Mouse (Mus musculus) cerebellum, adult 9-10 months (tissue): ENCODE data around the gene Sugt1.

Source experiments
- DNase-seq: peaks from one replicate; pipeline ENCODE4 v3.0.0; 2022

Sugt1 gene

DNA sequence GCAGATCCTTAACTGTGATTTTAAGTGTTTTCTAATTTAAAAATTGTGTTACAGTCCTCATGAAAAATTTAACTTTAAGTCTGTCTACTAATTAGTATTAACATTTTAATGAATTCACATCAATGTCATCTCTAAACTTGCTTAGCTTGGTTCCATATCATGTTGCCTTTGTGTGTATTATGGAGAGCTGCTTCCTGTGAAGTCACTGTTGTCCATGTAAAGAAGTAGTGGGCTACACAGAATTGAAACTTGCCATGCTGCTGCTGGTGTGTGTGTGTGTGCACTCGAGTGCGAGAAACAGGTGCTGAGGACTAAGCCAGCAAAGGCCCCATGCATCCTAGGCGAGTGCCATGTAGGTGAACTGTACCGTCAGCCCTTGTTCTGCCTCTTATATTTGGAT is 19.9 kb downstream of the Sugt1 start:
- DNase-seq: no peak

DNA sequence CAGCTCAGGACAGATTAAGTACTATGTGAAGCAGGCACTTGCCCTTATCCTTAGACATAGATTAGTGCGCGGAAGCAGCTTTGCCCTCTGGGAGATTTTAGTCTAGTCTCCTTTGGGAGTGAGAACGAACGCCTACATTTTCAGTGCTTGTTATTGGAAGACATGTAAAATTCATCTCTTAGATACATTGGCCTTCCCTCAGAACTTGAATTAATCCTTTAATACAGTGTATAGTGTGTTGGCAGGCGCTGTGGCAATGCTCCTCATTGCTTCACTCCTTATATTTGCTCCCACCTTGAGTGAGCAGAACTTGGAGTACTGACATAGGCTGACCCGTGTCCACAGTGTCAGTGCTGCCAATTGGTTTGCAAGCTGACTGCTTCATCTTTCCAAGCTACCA is 20.8 kb downstream of the Sugt1 start:
- no peak for DNase-seq

DNA sequence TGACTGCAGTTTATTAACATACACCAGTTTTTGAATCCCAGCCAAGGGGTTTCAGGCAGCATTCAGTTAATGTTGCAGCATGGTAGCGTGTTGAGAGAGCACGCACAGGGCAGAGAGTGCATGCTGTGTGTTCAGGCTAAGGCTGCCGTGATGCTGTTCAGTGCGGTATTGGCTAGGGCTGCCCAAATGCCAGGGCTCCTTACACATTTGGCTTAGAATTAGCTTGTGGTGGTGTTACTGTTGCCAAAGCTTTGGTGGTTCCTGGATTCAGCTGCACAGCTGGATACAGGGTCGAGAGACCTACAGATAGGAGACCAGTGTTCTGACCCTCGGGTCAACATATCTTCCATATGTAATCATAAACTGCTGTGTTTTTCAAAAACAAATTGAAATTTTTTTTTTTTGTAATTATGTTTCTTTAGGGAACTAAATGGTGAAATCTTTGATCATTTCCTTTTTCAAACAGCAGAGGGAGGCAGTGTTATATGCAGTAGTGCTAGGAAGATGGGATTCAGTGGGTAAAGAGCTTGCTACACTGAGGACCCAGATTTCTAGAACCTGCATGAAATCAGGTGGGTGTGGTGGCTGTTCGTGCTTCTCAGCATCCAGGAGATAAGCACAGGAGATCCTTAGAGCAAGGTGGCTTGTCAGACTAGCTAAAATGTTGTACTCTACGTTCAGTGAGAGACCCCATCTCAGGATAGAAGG is 29.8 kb downstream of the Sugt1 start:
- DNase-seq: peak; percentile 21

DNA sequence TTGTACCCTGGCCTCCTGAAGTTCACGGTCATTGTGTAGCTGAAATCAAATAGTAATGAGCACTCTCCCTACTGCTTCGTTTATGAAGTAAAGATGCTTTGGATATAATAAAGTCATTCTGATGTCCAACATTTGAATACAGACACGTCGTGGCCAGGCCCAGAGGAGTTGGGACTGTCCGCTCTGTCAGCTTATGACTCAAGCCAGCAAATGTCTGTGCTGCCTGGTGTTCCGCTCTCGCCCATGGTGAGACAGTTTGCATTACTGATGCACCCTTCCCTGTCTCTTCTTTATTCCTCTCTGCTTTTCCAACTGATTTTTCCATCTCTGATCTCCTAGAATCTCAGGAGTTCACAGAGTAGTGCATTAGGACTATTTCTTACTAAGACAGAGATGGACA is 32.3 kb downstream of the Sugt1 start:
- DNase-seq: no peak

DNA sequence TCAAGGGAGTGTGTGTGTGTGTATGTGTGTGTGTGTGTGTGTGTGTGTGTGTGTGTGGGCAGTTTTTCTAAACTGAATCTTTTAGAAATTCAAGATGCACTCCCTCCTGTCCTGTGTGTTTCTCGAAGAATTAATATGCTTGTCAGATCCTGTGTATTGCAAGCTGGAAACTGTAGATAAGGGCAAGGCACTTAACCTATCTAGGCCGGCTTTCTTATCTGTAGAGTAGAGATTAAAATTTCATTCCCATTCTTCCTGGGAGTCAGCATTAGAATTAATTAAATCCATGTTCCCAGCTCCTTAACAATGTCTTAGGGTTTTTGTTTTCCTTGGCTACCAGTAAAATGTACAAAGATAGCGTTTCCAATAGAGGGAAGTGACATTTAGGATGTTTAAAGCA is 33.7 kb downstream of the Sugt1 start:
- no peak for DNase-seq

DNA sequence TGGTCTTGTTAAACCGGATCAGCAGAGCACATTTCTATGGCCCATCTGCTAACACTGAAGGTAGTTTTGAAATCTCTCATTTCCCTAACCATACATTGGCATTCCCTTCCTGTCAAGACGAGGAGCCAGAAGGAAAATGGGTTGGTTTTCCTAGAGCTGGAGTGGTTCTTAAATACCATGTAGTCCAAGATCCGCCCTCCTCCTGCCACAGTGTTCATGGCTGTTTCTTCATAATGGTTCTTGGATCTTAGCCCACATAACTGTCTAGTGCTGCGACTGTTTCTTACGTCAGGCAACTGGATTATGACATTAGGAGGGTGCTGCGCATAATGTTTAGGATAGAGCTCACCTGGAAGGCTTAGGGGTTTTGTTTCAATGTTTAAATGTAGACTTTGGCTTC is 44.8 kb downstream of the Sugt1 start:
- no peak for DNase-seq

DNA sequence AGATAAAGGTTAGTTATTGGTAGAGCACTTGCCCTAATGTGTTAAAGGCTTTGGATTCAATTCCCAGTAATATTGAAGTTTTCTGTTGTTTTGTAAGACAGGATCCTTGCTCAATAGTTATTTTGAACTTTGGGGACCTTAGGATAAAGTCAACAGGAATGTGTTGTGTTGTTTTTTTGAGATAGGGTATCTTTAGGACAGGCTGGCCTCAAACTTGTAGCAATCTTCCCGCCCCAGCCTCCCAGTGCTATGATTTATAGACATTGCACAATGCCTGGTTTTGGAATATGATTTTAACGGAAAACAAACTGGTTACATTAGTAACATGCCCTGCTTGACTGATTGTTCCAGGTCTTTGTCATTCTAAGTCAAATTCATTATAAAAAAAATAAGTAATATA is 45.7 kb downstream of the Sugt1 start:
- DNase-seq: no peak

DNA sequence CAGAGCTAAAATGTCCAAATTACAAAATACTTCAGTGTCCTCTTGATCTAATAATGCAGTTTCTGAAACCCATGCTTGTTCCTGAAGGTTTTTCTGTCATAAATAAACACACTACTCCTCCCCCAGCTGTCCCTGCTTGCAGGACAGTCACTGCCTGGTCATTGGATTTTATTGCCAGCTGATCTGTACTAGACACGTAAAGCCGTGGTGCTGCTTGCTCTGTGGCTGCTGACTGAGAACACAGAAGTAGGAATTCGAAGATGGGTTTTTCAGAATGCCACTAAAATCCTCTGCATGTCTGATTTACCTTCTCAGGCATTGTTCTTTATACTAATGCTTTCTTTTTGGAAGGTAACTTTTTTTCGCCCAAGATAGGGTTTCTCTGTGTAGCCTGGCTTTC is 49.3 kb downstream of the Sugt1 start:
- DNase-seq: no peak

DNA sequence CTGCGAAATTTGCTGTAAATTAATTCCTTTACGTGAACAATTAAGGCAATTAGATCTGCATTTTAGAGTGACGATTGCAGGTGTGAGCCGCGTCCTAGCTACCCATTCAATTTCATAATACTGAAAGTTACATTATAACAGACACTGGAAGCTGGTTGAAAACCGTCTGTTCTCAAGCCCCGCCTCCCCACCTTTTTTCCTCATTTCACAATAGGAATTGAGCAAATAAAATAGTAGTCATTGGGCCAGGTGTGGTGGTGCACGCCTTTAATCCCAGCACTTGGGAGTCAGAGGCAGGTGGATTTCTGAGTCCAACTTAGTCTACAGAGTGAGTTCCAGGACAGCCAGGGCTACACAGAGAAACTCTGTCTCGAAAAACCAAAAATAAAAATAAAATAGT is 54.6 kb downstream of the Sugt1 start:
- no peak for DNase-seq

DNA sequence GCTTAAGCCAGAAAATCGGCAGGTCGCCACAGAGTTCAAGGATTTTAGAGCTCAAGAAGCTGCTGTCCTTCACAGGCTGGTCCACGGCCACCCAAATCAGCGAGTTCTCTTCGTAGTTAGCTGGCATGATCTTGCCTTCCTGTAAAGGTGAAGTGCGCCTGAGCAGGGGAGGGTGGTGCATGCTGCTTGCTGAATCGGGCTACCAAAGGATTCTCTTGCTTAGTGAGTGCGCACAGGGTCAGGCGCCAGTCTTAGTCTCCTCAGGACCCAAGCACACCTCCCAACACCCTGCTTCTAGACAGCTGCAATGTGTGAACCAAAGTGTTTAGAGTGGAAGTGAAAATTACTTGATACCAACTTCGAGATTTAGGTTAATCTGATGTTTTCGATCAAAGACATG is 57.9 kb downstream of the Sugt1 start:
- DNase-seq: no peak

DNA sequence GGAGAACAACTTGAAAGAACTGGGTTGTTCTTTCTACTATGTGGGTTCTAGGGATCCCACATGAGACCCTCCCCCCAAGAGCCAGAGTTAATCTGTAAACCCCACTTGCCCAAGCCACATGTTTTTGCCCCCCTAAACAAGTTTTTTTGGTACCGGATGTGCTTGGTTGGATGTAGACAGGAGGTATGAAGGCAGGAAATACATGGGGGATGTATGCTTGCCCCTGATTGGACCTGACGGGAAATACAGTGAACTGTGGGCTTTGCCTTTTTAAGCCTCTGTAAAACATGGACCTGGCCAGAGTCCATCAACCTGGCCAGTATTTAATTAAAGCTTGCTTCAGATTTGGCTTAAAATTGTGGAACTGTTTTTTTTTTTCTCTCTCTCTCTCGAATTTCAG is 62.2 kb downstream of the Sugt1 start:
- no peak for DNase-seq

DNA sequence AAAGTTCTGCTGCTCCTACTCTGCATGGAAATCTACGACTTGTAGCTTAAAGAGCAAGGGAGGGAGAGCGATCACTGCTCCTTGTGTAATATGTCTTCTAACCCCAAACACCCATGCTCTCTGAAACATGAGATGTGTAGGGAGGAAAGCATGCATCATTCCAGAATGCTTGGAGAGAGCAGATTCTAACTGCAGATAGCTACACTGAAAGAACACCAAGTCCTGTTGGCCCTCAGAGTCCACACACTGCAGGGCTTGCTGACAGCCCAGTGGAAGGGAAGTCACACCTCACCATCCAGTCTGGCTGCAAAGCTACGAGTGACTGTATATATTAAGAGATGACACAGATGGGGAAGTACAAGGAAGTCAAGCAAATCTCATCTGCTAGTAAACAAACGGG is 65.2 kb downstream of the Sugt1 start:
- DNase-seq: no peak

DNA sequence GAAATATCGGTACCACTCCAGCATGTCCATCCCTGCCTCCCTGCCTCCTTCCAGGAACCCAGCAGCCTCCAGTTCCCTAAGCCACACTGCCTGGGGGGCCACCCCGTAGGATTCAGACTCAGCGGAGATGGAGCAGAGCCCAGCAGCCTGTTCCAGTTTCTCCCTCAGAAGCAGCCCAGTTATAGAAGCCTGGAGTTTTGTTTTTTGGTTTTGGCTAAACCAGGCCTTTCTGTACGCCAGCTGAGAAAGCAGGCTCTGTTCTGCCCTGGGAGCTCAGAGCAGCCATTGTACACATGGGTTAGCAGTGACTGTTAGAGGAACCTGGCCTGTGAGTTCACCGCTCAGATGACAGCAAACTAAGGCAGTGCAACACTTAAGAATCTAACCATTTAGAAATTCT is 70.8 kb downstream of the Sugt1 start:
- DNase-seq: peak; percentile 29

DNA sequence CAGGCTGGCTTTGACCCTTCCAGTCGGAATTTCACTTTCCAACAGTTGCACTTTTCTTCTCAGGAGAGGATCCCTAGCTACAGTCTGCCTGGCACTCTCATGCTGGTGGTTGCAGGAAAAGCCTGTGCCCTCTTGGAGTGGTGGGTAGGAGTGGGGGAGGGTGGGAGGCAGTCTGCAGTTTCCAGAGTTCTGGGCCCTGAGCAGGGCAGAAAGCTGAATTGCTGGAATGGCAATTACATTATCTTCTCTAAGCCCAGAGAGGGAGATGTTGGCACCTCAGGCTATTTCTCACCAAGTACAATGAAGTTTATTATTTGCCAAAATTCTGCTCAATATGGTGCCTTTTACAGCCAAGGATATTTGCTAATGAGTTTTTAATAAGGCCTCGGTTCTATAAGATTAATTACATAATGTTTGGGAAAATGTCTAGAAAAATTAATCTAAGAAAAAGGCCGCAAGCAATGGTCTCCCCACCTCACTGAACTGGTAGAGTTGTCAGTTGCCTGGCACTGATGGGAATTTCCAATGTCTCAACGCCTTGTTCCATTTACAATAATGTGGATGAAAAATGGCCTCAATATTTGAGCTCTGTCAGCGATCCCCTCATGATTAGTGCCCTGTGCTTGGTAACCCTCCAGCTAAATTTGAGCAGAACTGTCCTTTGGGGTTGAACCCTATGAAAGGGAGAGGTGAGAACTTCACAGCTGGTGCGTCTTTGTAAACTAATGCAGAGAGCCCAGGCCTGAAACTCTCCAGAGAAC is 71.4 kb downstream of the Sugt1 start:
- no peak for DNase-seq

DNA sequence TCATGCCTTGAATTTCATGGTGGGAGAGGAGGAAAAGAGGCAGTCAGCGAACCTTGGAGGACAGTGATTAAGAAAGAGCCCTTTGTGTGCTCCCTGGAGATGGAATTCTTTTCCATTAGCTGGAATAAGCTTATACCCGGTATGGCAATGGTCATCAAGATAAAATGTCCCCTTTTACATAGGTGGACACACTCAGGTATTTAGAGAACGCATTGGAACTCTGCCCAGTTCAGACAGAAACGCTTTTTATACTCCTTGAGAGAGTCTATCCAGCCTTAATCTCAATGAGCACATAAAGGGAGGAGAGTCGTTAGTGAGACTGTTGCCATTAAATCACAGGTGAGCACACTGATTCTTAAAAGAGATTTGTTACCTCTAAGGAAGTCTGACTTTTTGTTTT is 73.0 kb downstream of the Sugt1 start:
- no peak for DNase-seq

DNA sequence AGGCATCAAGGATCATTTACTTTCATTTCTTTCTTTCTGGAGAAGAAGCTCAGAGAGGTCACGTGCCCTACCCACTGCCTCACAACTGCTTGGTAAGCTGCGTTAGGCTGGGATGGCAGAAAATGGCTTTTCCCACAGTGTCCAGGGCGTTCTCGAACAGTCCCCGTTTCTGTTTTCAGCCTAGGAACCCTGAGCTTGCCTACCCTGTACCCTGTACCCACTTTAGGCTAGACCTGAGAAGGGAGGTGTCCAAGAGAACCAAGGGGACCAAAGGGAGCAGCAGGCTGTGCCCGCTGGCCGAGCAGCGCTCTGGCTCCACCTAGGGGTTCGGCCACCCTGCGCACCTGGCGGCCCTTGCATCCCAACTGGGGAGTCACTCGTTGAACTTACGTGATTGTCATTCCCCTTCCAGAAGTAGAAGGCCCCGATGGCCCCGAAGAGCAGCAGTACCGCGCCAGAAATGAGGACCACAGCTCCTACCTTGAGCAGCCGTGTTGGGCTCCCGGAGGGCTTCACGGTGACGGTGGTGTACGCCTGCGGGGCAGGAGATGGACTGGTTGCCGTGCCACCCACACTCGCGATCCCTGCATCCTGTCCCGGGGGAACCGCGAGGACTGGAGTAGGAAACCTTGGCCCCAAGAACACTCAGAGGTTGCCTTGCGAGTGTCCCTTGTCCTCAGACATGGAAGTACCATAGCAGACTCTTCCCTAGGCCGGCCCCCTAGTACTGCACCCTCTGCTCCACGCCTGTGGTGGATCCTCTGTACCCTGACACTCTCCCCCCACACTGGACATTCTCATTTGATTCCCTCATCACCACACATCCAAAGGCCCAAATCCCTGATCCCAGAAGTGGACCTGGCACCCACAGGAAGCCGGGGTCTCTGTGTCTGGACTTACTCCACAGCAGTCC is 73.8 kb downstream of the Sugt1 start:
- DNase-seq: peak; percentile 19

DNA sequence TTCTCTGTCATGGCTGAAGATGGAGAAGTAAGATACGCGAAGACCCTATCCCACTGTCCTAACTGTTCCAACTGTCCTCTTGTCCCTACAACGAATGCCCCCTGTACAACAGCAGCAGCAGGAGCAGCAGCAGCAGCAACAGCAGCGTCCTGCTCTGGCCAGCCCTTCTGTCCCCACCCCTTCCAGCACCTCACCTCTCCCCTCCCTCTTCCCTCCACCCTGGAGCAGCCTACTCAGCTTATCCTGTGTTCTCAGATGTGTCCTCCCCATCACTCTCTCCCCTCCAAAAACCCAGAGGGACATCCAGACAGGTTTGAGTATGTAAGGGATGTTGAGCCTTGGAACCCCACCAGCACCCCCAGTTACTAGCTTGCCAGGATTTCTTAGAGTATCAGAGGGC is 74.5 kb downstream of the Sugt1 start, which contains the start of gene Cnmd:
TSS of gene Cnmd (minus strand) at position 170 of the 400 bp plus-strand sequence.
- DNase-seq: no peak

DNA sequence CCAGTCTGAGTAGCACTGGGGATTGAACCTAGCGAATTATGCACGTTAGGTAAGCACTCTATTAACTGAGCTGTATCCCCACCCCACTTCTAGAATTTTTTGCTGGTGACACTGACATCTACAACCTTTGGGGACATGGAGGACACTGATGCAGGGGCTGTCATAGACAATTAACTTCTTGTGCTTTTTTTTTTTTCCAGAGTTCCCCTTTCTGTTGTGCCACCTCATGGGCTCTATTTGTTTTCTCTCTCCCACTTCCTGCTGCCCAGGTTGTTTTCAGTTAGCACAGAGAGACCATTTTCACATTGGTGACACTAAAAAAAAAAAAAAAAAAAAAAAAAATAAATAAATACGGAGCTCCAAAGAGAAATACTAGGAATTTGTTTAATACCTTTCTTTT is 83.5 kb downstream of the Sugt1 start:
- no peak for DNase-seq

DNA sequence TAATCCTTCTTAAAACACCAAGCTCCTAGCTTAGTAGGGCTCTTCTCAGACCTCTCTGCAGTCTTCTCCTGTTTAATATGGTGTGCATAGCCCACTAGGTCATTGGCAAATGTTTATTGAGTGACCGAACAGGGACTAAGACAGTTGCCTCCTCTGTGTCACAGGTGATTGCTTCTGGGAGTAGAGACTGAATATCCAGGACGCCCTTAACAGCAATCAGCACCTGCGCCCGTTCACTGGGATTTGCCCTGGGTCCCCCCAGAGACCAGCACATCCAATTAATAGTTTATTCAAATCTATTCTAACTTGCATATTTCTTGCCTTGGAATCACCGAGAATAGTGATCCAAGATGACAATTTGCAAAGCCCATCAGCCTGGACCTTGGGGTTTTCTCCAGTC is 85.1 kb downstream of the Sugt1 start:
- no peak for DNase-seq

DNA sequence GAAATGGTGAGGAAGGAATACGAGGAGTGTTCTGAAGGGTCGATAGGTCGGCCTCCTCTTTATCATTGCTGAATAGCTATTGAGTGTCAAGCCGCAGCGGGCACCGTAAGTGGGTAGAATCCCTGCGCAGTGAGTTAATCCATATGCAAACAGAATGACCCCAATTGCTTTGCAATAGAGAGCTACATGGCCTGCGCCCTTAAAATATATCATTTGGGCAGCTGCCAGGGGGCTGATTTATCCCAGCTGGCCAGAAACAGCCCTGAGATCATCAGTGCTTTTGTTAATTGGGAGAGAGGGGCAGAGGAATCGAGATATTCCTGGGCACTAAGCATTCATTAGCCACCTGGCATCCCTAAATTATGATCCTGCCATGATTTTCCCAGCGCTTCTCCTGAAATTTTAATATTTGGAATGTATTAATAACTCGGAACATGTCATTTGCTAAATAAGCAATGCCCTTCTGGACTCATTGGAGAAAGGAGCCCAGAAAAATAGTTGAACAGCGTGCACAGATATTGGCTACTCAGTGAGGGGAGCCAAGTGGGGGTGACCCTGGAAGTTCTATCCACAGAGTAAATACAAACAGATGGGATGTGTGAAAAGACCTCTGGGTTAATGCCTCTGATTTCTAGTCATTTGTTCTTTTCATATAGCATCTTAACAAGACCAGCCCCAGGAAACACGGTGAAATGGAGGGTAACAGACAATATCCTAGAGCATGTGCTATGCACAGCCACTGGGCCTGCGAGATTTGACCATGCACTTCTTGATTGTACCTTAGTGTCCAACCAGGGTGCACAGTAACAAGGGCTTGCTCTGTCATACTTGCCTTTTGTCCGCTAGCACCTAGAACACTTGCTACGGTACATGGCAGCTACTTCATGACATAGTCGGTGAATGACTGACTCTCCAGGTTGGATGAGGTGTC is 85.9 kb downstream of the Sugt1 start:
- DNase-seq: no peak

DNA sequence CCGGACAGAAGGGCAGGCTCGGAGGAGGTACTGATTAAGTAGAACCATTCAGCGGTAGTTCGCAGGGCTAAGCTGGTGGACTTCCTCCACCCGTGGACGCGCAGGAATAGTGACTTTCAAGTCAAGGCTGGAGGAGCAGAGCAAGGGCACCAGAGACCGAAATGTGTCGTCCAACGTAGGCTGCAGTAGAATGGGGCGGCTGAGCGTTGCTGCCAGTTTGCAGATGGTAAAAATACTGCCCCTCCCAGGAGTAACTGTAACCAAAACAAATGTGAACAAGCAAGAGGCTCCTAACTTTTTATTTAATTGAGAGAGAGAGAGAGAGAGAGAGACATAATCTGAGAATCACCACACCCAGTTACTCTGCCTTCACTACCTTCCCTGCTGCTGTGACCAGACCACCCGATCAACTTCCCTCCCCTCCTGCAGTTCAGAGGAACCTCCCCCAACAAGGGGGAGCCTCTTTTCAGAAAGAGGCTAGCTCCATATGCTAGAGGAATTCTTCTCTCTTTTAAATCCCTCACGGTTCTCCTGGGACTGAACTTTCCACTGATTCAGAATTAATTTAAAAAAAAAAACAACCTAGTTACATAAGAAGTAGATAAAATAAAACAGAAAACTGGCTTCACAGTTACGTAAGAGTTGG is 89.7 kb downstream of the Sugt1 start:
- DNase-seq: no peak
